Mouse (Mus musculus): ENCODE results near the gene Kera. TPM values are rescaled to one million over a fixed set of nuclear protein-coding genes. Genes with fewer than 3 reads are reported as not detected.

Gene Kera
- polyA plus RNA-seq (2016; fragmentation: Nextera tagmentation; extraction: Ambion mirVana): 0.27 TPM in 1 of 2 replicates, not detected in the other

DNA sequence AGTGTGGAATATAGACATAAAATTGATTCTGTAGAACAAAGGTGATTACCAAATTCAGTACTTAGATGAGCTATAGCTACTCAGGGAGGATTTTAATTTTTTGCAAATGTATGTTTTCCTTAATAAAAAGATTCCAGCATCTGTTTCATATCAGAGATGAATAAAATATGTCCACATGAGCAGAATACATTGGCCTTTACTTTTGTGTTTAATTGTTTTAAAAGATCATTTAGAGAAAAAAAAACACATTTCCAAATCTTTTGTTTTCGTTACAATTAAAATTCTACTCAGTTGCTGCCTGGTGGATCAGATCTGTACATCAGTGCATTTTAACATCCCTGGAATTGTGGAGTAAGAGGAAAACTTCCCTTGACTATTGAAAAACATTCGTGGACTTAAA is at the start of gene Kera:
Gene Kera (plus strand): TSS at position 301 of the 400 bp plus-strand sequence.
- Histone ChIP-seq H3K27ac (no peak within 1 kb of the TSS), H3K36me3 (no peaks in the 10 kb centered on the region), H3K9me3 (no peaks in the 10 kb centered on the region), H3K27me3 (ENCODE audit: insufficient read depth, poor library complexity, severe bottlenecking) (no peaks in the 10 kb centered on the region), H3K4me3 (no peak within 1 kb of the TSS), H3K4me1 (replicated peaks) (no peaks in the 10 kb centered on the region)
- DNase-seq (ENCODE audit: low spot score): no peak
- 83% methylated on average over 2 of the region's 2 CpGs for whole genome bisulfite sequencing

DNA sequence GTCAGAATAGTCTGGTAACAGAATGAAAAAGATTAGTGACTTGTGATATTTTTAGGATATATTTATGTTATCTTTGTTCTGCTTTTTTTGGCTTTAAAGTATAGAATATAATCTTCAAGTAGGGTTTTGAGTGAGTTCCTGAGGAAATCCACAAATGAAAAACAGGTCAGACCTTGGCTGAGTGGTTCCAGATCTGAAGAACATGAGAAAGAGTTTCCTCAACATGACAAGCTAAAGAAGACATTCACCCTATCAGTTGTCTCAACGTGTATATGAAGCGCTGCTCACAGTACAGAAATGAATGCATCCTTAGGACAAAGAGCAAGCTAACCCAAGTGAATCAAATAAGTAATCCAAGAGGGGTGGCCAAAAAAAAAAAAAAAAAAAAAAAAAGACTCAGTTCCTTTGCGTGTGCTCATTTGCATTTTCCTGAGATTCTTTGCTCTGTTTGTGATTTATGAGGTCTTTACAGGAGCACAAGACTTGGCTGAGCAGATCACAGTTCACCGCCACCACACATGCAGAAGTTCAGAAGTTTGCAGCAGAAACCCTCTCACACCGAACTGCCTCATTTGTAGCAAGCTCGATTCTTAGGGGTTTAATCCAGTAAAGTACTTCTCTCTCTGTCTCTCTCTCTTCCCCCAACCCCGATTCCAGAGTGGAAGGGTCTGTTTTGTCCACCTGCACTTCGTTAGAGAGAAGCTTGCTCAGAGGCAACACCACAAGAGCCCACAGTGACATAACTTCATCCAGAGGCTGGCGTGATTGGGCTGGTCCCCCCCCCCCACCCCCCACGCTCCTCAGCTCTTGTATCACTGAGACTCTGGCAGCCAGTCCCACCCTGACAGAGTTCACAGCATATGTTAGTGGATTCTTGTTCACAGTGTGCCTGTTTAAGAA is 41.5 kb upstream of the Kera start, which contains the start of gene Lum:
Gene Lum (plus strand): TSS at position 172 of the 900 bp plus-strand sequence.
- DNase-seq (ENCODE audit: low spot score): peak; percentile 42
- H3K27me3 ChIP-seq (ENCODE audit: insufficient read depth, poor library complexity, severe bottlenecking): no peaks in the 10 kb centered on the region
- no peaks in the 10 kb centered on the region for H3K9me3 ChIP-seq
- H3K36me3 ChIP-seq: no peaks in the 10 kb centered on the region
- H3K4me3 ChIP-seq: no peak within 1 kb of the TSS
- WGBS: 64% methylated on average over 10 of the region's 10 CpGs
- H3K4me1 ChIP-seq (replicated peaks): 0 out of 2 replicates have a peak, but pooled peaks cover 3% of the 10 kb centered on the region
- H3K27ac ChIP-seq: peak within 1 kb of the TSS; percentile 59

DNA sequence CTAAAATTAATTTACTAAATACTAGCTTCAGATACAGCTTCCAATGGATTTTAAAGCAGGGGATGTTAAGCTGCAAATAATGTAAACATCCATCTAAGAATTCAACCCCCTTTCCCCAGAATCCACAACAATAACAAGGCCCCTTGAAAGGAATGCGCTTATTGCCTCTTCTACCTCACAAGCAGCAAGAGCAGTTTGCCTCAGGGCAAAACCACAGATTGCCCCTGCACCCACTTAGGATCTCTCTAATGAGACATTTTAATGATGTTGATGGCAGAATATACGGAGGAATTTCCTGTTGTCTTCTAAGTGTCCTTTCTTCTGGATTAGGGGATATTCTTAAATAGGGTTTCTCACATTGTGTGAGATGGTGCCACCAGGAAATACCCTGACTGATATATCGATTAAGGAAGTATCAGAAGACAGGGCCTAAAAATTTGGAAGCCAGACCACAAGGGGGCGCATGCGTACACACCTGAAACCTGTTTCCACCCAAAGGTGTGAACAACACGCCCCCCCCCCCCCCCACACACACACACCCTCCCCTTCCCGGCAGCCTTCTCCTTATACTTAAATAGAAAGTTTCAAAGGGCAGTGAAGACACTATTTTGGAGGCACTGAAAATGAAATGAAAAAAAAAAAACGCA is 39.1 kb upstream of the Kera start:
- 63% methylated on average over 8 of the region's 8 CpGs for WGBS
- Histone ChIP-seq H3K4me1 (replicated peaks) (0 out of 2 replicates have a peak, but pooled peaks cover 3% of the 10 kb centered on the region), H3K27me3 (ENCODE audit: insufficient read depth, poor library complexity, severe bottlenecking) (no peaks in the 10 kb centered on the region), H3K9me3 (no peaks in the 10 kb centered on the region), H3K27ac (no peak overlapping the region), H3K4me3 (no peak overlapping the region), H3K36me3 (no peaks in the 10 kb centered on the region)
- DNase-seq (ENCODE audit: low spot score): no peak

DNA sequence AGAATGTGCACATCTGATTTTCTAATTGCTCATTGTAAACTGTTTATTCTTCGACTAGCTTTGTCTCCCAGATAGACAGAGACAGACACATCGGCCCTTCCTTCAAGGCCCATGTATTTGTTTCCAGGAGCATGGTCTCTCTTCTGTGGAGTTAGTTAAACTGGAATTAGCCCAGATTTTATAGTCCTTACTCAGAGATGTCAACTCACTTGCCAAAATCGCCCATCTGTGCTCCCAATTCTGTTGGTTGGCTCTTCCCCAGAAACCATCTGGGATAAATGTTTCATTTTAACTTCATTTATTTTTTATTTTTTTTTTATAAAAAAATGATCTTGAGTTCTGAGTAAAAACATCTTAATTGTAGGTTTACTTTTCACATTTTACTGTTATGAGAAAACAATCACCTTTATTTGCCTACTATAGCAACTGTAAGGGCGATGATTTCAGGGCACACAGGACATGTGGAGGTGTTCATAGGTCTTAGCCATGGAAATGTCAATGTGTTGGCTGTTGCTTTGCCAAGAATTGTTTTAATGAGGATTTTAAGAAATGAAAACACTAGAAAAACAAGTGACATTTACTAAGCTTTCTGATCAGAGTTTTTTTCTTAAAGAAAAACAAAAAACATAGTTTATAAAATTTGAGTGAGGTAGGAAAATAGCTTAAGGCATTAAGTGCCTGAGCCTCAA is 24.0 kb upstream of the Kera start:
- Histone ChIP-seq H3K9me3 (no peaks in the 10 kb centered on the region), H3K4me3 (no peak overlapping the region), H3K27ac (no peak overlapping the region), H3K4me1 (replicated peaks) (no peaks in the 10 kb centered on the region), H3K27me3 (ENCODE audit: insufficient read depth, poor library complexity, severe bottlenecking) (no peaks in the 10 kb centered on the region), H3K36me3 (no peaks in the 10 kb centered on the region)
- DNase-seq (ENCODE audit: low spot score): no peak
- WGBS: 87% methylated on average over 4 of the region's 4 CpGs

DNA sequence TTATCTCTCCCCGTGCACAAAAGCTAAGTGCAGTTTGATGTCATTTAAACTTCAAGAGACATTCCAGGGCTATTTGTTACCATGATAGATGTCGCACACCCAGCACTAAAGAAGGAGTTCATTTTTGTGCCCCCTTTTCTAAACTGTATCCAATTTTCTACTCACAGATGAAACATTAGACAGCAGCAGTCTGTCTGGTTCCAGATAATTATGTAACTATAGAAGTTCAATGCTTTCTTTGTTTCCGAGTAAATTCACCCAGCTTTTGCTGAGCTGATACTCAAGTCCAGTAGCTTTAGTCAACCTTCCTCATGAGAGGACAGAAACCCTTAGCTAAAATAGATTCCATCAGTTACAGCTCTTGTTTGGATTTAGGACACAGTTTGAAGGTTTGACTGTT is 22.5 kb upstream of the Kera start:
- WGBS: 64% methylated on average over 3 of the region's 3 CpGs
- H3K4me3 ChIP-seq: no peak overlapping the region
- no peaks in the 10 kb centered on the region for H3K27me3 ChIP-seq (ENCODE audit: insufficient read depth, poor library complexity, severe bottlenecking)
- no peak overlapping the region for H3K27ac ChIP-seq
- DNase-seq (ENCODE audit: low spot score): no peak
- H3K9me3 ChIP-seq: no peaks in the 10 kb centered on the region
- H3K36me3 ChIP-seq: no peaks in the 10 kb centered on the region
- no peaks in the 10 kb centered on the region for H3K4me1 ChIP-seq (replicated peaks)

DNA sequence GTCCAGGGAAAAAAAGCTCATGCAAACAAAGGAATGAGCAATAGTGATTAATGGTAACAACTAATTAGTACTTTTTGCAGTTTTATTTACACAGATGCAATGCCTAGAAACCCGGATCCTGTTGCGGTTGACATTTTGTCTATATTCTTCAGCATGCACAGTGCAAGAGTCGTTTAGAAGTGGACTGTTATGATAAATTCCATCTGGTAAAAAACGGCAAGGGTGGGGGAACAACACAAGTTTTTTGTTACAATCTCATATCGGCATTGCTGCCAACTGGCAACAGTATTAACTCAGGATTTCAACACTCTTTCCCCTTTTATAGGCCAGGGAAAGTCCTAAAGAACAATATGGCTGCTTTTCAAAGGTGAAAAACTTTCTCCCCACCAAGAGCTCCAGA is 19.5 kb upstream of the Kera start:
- no peaks in the 10 kb centered on the region for H3K9me3 ChIP-seq
- no peak overlapping the region for H3K4me3 ChIP-seq
- H3K27me3 ChIP-seq (ENCODE audit: insufficient read depth, poor library complexity, severe bottlenecking): no peaks in the 10 kb centered on the region
- no peak for DNase-seq (ENCODE audit: low spot score)
- H3K27ac ChIP-seq: no peak overlapping the region
- 89% methylated on average over 5 of the region's 5 CpGs for WGBS
- no peaks in the 10 kb centered on the region for H3K4me1 ChIP-seq (replicated peaks)
- H3K36me3 ChIP-seq: no peaks in the 10 kb centered on the region

DNA sequence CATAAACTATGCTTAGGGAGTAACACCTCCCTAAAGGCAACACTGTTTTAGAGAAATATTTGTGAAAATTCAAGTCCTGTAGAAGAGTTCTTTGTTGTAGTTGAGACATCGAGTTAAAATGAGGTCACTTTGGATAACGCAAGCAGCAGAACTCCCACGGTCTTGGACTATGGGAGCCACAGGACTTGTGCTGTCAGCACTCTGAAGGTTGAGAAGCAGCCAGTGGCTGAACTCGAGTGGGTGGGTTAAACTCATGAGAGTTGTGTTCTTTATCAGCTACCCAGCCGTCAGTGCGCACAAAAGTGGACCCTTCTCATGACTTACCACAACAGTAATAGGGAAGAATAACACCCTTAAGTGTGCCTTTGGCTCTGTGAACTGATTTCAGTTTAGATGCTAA is 17.1 kb upstream of the Kera start:
- no peaks in the 10 kb centered on the region for H3K36me3 ChIP-seq
- H3K4me3 ChIP-seq: no peak overlapping the region
- DNase-seq (ENCODE audit: low spot score): no peak
- H3K27me3 ChIP-seq (ENCODE audit: insufficient read depth, poor library complexity, severe bottlenecking): no peaks in the 10 kb centered on the region
- WGBS: 88% methylated on average over 6 of the region's 6 CpGs
- H3K4me1 ChIP-seq (replicated peaks): no peaks in the 10 kb centered on the region
- no peak overlapping the region for H3K27ac ChIP-seq
- H3K9me3 ChIP-seq: no peaks in the 10 kb centered on the region

DNA sequence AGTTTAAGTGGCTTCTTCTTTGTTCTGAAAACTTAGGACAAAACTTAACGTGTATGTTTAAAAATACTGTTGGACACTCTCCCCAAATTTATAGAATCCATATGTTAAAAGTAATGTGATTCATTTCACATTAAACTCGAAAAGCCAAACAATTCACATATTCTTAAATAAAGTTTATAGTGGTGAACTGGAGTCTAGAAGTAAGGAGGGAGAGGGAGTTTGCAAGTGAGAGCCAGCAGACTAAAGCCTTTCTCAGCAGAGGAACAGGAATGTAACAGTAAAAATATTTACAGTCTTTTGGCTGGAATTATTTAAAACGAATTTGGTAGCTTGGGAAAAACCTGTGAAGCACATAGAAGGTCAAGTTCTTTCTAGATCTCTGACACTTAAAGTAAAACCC is 15.6 kb upstream of the Kera start:
- Histone ChIP-seq H3K36me3 (no peaks in the 10 kb centered on the region), H3K27ac (no peak overlapping the region), H3K27me3 (ENCODE audit: insufficient read depth, poor library complexity, severe bottlenecking) (no peaks in the 10 kb centered on the region), H3K4me1 (replicated peaks) (no peaks in the 10 kb centered on the region), H3K4me3 (no peak overlapping the region), H3K9me3 (no peaks in the 10 kb centered on the region)
- 62% methylated on average over 3 of the region's 3 CpGs for WGBS
- no peak for DNase-seq (ENCODE audit: low spot score)

DNA sequence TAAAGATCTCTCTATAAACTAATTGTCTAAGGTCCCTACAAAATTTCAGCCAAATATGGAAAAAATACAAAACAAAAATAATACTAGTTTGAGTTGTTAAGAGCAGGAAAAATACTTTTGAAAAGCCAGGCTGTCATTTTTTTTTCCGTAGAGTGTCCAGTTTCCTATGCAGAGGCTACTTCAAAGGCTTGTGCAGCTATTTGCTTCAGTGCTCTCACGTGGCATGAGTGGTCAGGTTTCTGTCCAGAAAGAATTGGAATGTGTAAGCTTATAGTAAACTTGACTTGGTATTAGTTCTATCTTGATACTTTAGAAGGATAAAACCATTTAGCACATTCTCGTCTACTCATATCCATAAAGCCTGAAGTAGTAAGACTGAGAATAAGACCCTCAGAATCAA is 15.0 kb upstream of the Kera start:
- Histone ChIP-seq H3K27ac (no peak overlapping the region), H3K4me3 (no peak overlapping the region), H3K36me3 (no peaks in the 10 kb centered on the region), H3K27me3 (ENCODE audit: insufficient read depth, poor library complexity, severe bottlenecking) (no peaks in the 10 kb centered on the region), H3K4me1 (replicated peaks) (no peaks in the 10 kb centered on the region), H3K9me3 (no peaks in the 10 kb centered on the region)
- DNase-seq (ENCODE audit: low spot score): no peak
- WGBS: 64% methylated on average over 3 of the region's 3 CpGs

DNA sequence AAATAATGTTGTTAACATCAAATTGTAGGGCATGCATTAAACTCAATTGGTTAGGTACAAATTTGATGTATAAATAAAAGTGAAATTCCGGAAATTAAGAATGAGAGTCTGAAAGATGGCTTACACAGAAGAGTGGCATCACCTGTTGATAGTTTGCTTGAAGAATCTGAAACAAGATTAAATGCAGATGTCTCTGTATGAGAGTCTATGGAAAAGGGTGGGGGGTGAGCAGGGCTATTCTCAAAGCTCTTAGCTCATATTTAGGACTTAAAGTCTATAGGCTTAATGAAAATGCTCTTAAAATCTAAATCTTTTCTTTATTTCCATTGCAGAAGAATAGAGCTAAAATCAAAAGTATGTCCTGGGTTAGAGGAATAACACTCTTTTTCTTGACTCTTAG is 11.0 kb upstream of the Kera start:
- Histone ChIP-seq H3K4me1 (replicated peaks) (no peaks in the 10 kb centered on the region), H3K27me3 (ENCODE audit: insufficient read depth, poor library complexity, severe bottlenecking) (no peaks in the 10 kb centered on the region), H3K9me3 (no peaks in the 10 kb centered on the region), H3K27ac (no peak overlapping the region), H3K36me3 (no peaks in the 10 kb centered on the region), H3K4me3 (no peak overlapping the region)
- no peak for DNase-seq (ENCODE audit: low spot score)
- 75% methylated on average over 1 of the region's 1 CpGs for WGBS

DNA sequence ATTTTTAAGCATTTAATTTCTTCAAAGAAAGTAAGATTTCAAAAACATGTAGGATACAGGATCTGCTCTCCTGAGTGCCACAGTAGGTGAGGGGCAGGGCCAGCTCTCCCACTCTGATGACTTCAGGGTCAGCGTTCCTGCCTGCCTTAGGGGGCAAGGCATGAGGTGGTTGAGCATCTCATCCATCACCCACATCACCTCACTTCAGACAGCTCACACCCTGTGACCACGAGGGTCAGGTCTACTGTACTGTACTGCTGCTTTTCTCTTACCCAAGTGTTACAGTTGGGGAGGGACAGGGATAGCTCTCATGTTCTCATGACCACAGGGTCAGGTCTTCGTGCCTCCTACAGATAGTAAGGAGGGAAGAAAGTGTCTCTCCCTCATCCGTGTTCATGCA is 4.9 kb upstream of the Kera start:
- no peak overlapping the region for H3K27ac ChIP-seq
- no peaks in the 10 kb centered on the region for H3K4me1 ChIP-seq (replicated peaks)
- no peaks in the 10 kb centered on the region for H3K36me3 ChIP-seq
- no peaks in the 10 kb centered on the region for H3K9me3 ChIP-seq
- WGBS: 85% methylated on average over 4 of the region's 4 CpGs
- no peak for DNase-seq (ENCODE audit: low spot score)
- H3K4me3 ChIP-seq: no peak overlapping the region
- H3K27me3 ChIP-seq (ENCODE audit: insufficient read depth, poor library complexity, severe bottlenecking): no peaks in the 10 kb centered on the region

DNA sequence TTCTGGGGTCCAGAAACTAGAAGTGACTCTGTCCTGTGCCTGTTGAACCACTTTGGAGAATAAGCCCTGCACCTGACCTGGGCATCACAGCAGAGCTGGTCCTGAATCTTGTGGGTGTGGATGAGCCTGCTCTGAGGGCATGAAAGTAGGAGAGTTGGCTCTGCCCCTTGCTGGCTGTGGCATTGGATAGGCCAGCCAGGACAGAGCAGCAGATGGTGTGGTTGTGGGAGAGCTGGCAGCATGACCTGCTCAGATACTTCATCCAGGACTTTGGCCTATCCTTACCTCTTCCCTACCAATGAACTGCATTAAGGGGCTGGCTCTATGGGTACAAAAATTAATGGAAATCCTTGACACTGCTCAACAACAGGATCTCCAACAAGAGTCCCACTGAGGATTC is 3.4 kb upstream of the Kera start:
- no peak overlapping the region for H3K27ac ChIP-seq

DNA sequence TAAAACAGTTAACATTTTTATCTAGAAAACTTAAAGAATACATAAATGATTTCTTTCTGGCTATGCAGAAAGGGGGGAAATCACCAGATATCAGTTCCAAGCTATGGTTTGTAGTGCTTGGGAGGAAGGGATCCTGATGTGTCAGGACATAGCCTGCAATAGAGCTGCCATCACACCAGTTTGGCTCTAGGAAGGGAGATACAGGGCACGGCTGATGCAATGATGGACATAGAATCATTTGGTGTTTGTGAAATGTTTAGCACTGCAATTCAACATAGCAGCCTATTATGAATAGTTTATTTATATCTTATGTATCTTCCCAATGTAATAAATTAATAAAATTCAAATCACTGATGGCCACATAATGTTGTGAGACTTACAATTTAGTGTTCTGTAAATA is 15.6 kb downstream of the Kera start:
- no peak for DNase-seq (ENCODE audit: low spot score)
- Histone ChIP-seq H3K36me3 (no peaks in the 10 kb centered on the region), H3K27ac (no peak overlapping the region), H3K27me3 (ENCODE audit: insufficient read depth, poor library complexity, severe bottlenecking) (no peaks in the 10 kb centered on the region), H3K4me1 (replicated peaks) (no peaks in the 10 kb centered on the region), H3K9me3 (no peaks in the 10 kb centered on the region), H3K4me3 (no peak overlapping the region)
- WGBS: 88% methylated on average over 1 of the region's 1 CpGs

More for the DNA sequence above, 3.4 kb upstream of the Kera start:
- Histone ChIP-seq H3K4me3 (no peak overlapping the region), H3K36me3 (no peaks in the 10 kb centered on the region), H3K4me1 (replicated peaks) (no peaks in the 10 kb centered on the region), H3K9me3 (no peaks in the 10 kb centered on the region), H3K27me3 (ENCODE audit: insufficient read depth, poor library complexity, severe bottlenecking) (no peaks in the 10 kb centered on the region)
- DNase-seq (ENCODE audit: low spot score): no peak

Data from hindbrain, embryonic 10.5 days (tissue).